Mouse (Mus musculus) right cerebral cortex, postnatal 4 days (tissue): Measurements from ENCODE around the gene P2rx7.

Source experiments
- DNase-seq: peaks from one replicate; pipeline ENCODE4 v3.0.0-alpha.2; 2022

Gene P2rx7

DNA sequence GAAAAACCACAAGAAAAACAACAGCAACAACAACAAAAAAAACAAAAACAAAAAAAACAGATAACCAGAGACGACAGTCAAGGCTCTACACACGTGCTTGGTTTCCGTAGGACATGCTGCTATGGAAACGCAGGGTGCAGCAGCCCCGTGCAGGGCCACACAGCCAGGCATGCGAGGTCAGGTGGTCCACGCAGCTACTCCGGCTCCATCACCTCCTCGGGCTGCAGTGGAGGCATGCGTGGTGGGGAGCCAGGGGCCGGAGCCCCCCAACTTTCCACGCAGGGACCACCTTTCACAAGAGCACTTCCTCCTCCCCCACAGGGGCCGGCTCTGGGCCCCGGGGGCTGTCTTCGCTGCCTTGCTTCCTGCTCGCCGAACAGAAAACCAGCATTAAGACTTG is 90.2 kb downstream of the P2rx7 start:
- no peak for DNase-seq

DNA sequence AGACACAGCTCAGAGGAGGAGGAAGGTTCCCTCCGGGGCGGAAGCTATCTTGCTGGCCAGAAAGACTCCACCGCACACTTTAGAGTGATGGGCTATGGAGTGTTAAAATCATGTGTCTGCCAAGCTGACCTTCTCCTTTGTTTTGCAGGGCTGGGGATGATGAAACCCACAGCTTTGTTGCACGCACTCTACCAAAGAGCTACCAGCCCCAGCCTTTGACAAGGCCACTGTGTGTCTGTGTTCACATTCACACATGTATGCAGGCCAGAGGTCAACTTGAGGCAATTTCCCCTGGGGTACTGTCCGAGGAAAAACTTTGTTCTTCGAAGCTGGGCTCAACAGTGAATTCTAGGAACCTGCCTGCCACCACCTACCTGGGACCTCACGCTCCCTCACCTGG is 92.1 kb downstream of the P2rx7 start:
- DNase-seq = no peak

DNA sequence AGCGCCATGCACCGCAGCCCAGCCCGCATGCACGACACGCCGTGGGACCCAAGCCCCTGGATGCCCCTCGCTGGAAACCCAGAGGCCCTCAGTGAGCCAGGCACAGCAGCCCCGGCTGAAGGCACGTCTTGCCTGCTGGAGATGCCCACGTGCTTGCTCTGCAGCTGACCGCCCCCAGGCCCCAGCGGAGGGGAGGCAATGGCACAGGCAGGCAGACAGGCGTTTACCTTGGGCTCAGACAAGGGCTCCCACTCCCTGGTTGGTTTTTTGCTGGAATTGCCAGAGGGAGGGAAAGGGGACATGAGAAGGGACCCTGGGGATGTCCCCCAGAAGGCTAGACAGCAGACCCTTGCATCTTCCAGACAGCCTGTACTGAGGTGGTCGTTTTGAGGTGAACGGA is 93.0 kb downstream of the P2rx7 start:
- no peak for DNase-seq
